Mouse (Mus musculus): ENCODE measurements at regions not wholly inside any gene's neighbourhood (a gene's known extent, or its start where the extent isn't known, plus 50 kb on each side); places are given as distances from the start of the nearest gene placed in this dataset.

- Histone ChIP-seq H3K4me3 (ENCODE audit: insufficient read depth, low read depth, low read length) (no peak overlapping the region), H3K27ac (replicated peaks; ENCODE audit: low read depth, low read length) (no peak overlapping the region), H3K4me1 (ENCODE audit: control insufficient read depth, insufficient read depth, insufficient read length, low read length) (no peaks in the 10 kb centered on the region)
These were observed 951.6 kb downstream of the Efnb2 start for GRCm38 (mm10) chr8:7709406-7709805.

- no peak overlapping the region for H3K4me3 ChIP-seq (ENCODE audit: insufficient read depth, low read depth, low read length)
- H3K27ac ChIP-seq (replicated peaks; ENCODE audit: low read depth, low read length), result no peak overlapping the region
- H3K4me1 ChIP-seq (ENCODE audit: control insufficient read depth, insufficient read depth, insufficient read length, low read length), result no peaks in the 10 kb centered on the region
These were observed 969.6 kb downstream of the Efnb2 start for GRCm38 (mm10) chr8:7691355-7691996.

GRCm38 (mm10) chr8:7653804-7654203 lies 1007.2 kb downstream of the Efnb2 start:
- H3K4me1 ChIP-seq (ENCODE audit: control insufficient read depth, insufficient read depth, insufficient read length, low read length), result no peaks in the 10 kb centered on the region
- H3K27ac ChIP-seq (replicated peaks; ENCODE audit: low read depth, low read length), result no peak overlapping the region
- no peak overlapping the region for H3K4me3 ChIP-seq (ENCODE audit: insufficient read depth, low read depth, low read length)
